ENCODE assay signal across 8 mouse cellular contexts in the genomic region with DNA sequence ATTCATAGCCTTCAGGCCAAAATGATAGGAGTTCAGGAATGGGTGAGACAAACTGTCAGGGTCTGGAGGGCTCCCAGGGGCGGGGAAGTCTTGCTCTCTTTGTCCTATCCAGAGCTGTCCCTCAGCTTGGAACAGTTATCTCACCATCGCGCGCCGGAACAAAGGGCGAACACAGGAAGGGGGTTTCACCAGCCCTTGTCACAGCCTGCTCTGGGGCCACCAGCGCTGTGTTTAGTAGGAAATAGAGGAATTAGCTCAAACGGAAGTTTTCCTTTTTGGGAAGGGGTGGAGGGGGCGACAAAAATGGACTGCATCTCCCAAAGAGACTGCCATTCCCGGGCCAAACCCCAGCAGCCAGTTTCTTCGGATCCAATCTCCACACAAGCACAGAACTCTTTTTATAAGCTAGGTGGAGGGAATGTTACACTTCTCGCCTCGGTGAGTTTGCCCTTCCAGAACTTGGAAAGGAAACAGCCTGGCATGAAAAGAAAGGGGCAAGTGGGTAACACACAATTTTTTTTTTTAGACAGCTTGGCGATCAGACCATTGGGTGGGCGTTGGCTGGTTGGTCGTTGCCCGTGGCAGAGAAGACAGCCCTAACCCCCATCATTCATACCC. TPM values are rescaled to one million over a fixed set of nuclear protein-coding genes. Genes with fewer than 3 reads are reported as not detected.
DNase-seq lines count a peak whose midpoint lies in the region; ATAC-seq and TF ChIP-seq lines count a peak whose summit lies in the region.

No protein-coding gene starts in this region.

- H3K9ac ChIP-seq in heart, embryonic 14.5 days (ENCODE audit: low read length), result peak overlapping the region; percentile 76
- peak overlapping the region; percentile 88; the same call in 1 of the 2 replicates for H3K9ac ChIP-seq in stomach, embryonic 14.5 days (replicated peaks; ENCODE audit: low read depth, low read length)

- peaks cover 22% of the 10 kb centered on the region for H3K4me1 ChIP-seq in thymus, adult 2 months (replicated peaks; ENCODE audit: control insufficient read depth, insufficient read depth, low read length)
- H3K4me1 ChIP-seq in heart, embryonic 14.5 days (ENCODE audit: control insufficient read depth in 2 of 2, insufficient read depth in 2 of 2, low read length in 2 of 2), result peaks cover 5 to 15% of the 10 kb centered on the region in 2 experiments
- peaks cover 8% of the 10 kb centered on the region; the same call in 1 of the 2 replicates for H3K4me1 ChIP-seq in stomach, embryonic 14.5 days (ENCODE audit: control insufficient read depth, insufficient read depth, low read length)

- H3K4me3 ChIP-seq in thymus, adult 2 months (ENCODE audit: control insufficient read depth, insufficient read depth, low read length), result peak overlapping the region; percentile 50; the same call in 1 of the 2 replicates
- H3K4me3 ChIP-seq in heart, embryonic 14.5 days (ENCODE audit: control insufficient read depth in 1 of 2, insufficient read depth in 1 of 2, low read depth in 1 of 2, low read length in 2 of 2), result peak overlapping the region; percentile 72 to 77
- peak overlapping the region; percentile 82 for H3K4me3 ChIP-seq in stomach, embryonic 14.5 days (ENCODE audit: low read depth, low read length)

- no peak for DNase-seq in thymus, adult 2 months
- DNase-seq in thymus, postnatal 25 days, result no peak
- DNase-seq in embryo, embryonic 9.5 days (ENCODE audit: extremely low spot score), result peak; percentile 76
- DNase-seq in kidney, postnatal 14 days, result peak; percentile 10
- DNase-seq in lung, postnatal 36 days, result peak; percentile 7
- no peak for DNase-seq in T-cell, adult 2 months (ENCODE audit: low spot score)

- no peak for TF ChIP-seq POLR2A in thymus, adult 2 months (IDR thresholded peaks at IDR 0.05; ENCODE audit: control insufficient read depth, extremely low read depth, insufficient read depth, low read length, poor library complexity)

- WGBS in thymus, adult 2 months, result 8% methylated on average over 17 of the region's 17 CpGs
- WGBS in heart, embryonic 14.5 days, result 2% methylated on average over 17 of the region's 17 CpGs
- 4% methylated on average over 17 of the region's 17 CpGs for WGBS in stomach, embryonic 14.5 days

- no peaks in the 10 kb centered on the region for H3K36me3 ChIP-seq in thymus, adult 2 months (ENCODE audit: control insufficient read depth, insufficient read depth, low read length)
- H3K36me3 ChIP-seq in heart, embryonic 14.5 days (ENCODE audit: control insufficient read depth, insufficient read depth, low read length), result no peaks in the 10 kb centered on the region
- no peaks in the 10 kb centered on the region for H3K36me3 ChIP-seq in stomach, embryonic 14.5 days (ENCODE audit: control insufficient read depth, insufficient read depth, low read length)

- no peak for TF ChIP-seq CTCF in thymus, adult 2 months (IDR thresholded peaks at IDR 0.05; ENCODE audit: borderline replicate concordance, control insufficient read depth, extremely low read depth, insufficient read depth, low read length, poor library complexity)

- no peak for ATAC-seq in heart, embryonic 14.5 days (ENCODE audit: insufficient number of reproducible peaks, insufficient read depth, low FRiP score, low read depth)
- ATAC-seq in stomach, embryonic 14.5 days (ENCODE audit: insufficient number of reproducible peaks, insufficient read depth, low FRiP score, low read depth), result no peak

- H3K27ac ChIP-seq in thymus, adult 2 months (ENCODE audit: control insufficient read depth, insufficient read depth, low read length), result no peak overlapping the region
- no peak overlapping the region for H3K27ac ChIP-seq in heart, embryonic 14.5 days (replicated peaks in 1 of 2; ENCODE audit: control insufficient read depth in 1 of 2, insufficient read depth in 1 of 2, low read depth in 2 of 2, low read length in 2 of 2)
- H3K27ac ChIP-seq in stomach, embryonic 14.5 days (ENCODE audit: low read length), result peak overlapping the region; percentile 33; the same call in 1 of the 2 replicates

- peaks cover 21% of the 10 kb centered on the region for H3K27me3 ChIP-seq in thymus, adult 2 months (ENCODE audit: control insufficient read depth, insufficient read depth, low read length)
- peaks cover 10% of the 10 kb centered on the region; the same call in 1 of the 2 replicates for H3K27me3 ChIP-seq in heart, embryonic 14.5 days (ENCODE audit: control insufficient read depth, insufficient read depth, low read length)
- H3K27me3 ChIP-seq in stomach, embryonic 14.5 days (ENCODE audit: control insufficient read depth, insufficient read depth, low read length), result no peaks in the 10 kb centered on the region

- peak overlapping the region; percentile 97 for H3K4me2 ChIP-seq in heart, embryonic 14.5 days (ENCODE audit: low read length)
- peak overlapping the region; percentile 98 for H3K4me2 ChIP-seq in stomach, embryonic 14.5 days (replicated peaks; ENCODE audit: low read depth, low read length)

- no peaks in the 10 kb centered on the region for H3K9me3 ChIP-seq in heart, embryonic 14.5 days (ENCODE audit: control insufficient read depth, low read length)
- no peaks in the 10 kb centered on the region for H3K9me3 ChIP-seq in stomach, embryonic 14.5 days (ENCODE audit: control insufficient read depth, low read depth, low read length)

RNA-seq across cellular contexts. Expression of a gene that starts 2.6 kb away (rescaled TPM):
- polyA plus RNA-seq in thymus, adult 2 months (2012; rRNA removed), result 2.0 TPM in 2 replicates
- polyA plus RNA-seq in heart, embryonic 14.5 days (2014; fragmentation: Nextera tagmentation; extraction: Ambion mirVana), result 1.8 and 2.3 TPM in 2 replicates
- polyA plus RNA-seq in stomach, embryonic 14.5 days (2014; fragmentation: Nextera tagmentation; extraction: Ambion mirVana), result 6.3 and 9.1 TPM in 2 replicates

RNA-seq across cellular contexts. Expression of a gene that starts 42.1 kb away (rescaled TPM):
- 35.2 and 35.6 TPM in 2 replicates for polyA plus RNA-seq in thymus, adult 2 months (2012; rRNA removed)
- polyA plus RNA-seq in heart, embryonic 14.5 days (2014; fragmentation: Nextera tagmentation; extraction: Ambion mirVana), result 33.0 and 35.0 TPM in 2 replicates
- 36.8 and 37.7 TPM in 2 replicates for polyA plus RNA-seq in stomach, embryonic 14.5 days (2014; fragmentation: Nextera tagmentation; extraction: Ambion mirVana)

Comparison
In these comparisons a context has a peak if more than half of its experiments do, and no peak if none do; other contexts are left out.
1. DNase-seq: peak in embryo, embryonic 9.5 days (single experiment), kidney, postnatal 14 days (single experiment) and lung, postnatal 36 days (single experiment); none in thymus, adult 2 months (single experiment), thymus, postnatal 25 days (single experiment) and T-cell, adult 2 months (single experiment).
2. Peak in every context shown above with its lines, with median percentiles within 50 percentile points of each other: H3K4me3 ChIP-seq.